Mouse (Mus musculus) cerebellum, postnatal 25 days (tissue): ENCODE measurements at regions not wholly inside any gene's neighbourhood (a gene's known extent, or its start where the extent isn't known, plus 50 kb on each side); places are given as distances from the start of the nearest gene placed in this dataset.
"Not testable (repeated sequence)": the region's sequence is repeated elsewhere in the genome, so short reads cannot be mapped to it uniquely, and the experiment has no call there.

ENCODE experiments used
- DNase-seq, 2 experiments: peaks; one replicate each; pipeline ENCODE4 v3.0.0; 2021; ENCODE audit warnings: mixed read lengths in 2 of 2

- DNase-seq: not testable (repeated sequence)
Measured at GRCm38 (mm10) chr3:29024851-29025250, 57.0 kb upstream of the Egfem1 start.

GRCm38 (mm10) chr3:29027726-29028125 is 54.1 kb upstream of the Egfem1 start:
- peak in 1 of 2 experiments; percentile 14 for DNase-seq

DNA sequence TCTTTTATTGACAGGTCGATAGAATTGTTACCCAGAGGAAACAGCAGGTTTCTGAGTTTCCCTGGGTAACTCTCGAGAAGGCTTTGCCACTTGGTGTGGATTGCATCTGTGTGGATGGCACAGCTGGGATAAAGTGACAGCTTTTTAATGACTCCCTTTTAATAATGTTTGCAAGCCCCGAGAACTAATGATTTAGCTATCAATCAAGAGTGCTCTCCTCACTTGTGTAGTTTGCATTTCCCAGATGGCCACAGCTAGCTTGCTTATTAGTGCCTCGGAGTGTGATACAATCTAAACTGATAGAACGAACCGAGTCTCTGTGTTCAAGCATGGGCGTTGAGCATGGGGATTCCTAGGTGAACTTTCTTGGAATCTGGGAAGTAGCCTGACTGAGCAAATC is 51.0 kb upstream of the Egfem1 start:
- DNase-seq: no peak

GRCm38 (mm10) chr3:29031811-29032210 is 50.0 kb upstream of the Egfem1 start:
- DNase-seq: peak in 1 of 2 experiments; percentile 16
